ENCODE assay signal across 9 mouse cellular contexts in genomic region chr15:101046039-101046526, GRCm38 (mm10). TPM values are rescaled to one million over a fixed set of nuclear protein-coding genes. Genes with fewer than 3 reads are reported as not detected.
DNase-seq lines count a peak whose midpoint lies in the region; ATAC-seq and TF ChIP-seq lines count a peak whose summit lies in the region.
"Had no signal": no experiment of that assay in that cellular context is flagged by ENCODE, and none has a peak within 500 bp of the region (broad histone marks: within the 10 kb centered on the region; RNA-seq: fewer than 3 reads in every experiment).

No protein-coding gene starts in this region.

- WGBS in liver, adult 2 months, result 5% methylated on average over 42 of the region's 43 CpGs
- WGBS in forebrain, embryonic 13.5 days, result 2% methylated on average over 43 of the region's 43 CpGs
- 1% methylated on average over 40 of the region's 43 CpGs for WGBS in limb, embryonic 12.5 days
- WGBS in small intestine, adult 2 months, result 4% methylated on average over 43 of the region's 43 CpGs

- no peaks in the 10 kb centered on the region for H3K36me3 ChIP-seq in liver, adult 2 months (ENCODE audit: control insufficient read depth, insufficient read depth, low read length)
- peaks cover 2% of the 10 kb centered on the region; the same call in 1 of the 2 replicates for H3K36me3 ChIP-seq in forebrain, embryonic 13.5 days (ENCODE audit: poor library complexity, severe bottlenecking)
- peaks cover 15% of the 10 kb centered on the region; the same call in 1 of the 2 replicates for H3K36me3 ChIP-seq in limb, embryonic 12.5 days
- H3K36me3 ChIP-seq in small intestine, adult 2 months (ENCODE audit: control insufficient read depth, insufficient read depth, low read length), result no peaks in the 10 kb centered on the region

- H3K9ac ChIP-seq in liver, adult 2 months (ENCODE audit: low read depth, low read length), result no peak overlapping the region
- H3K9ac ChIP-seq in forebrain, embryonic 13.5 days, result peak overlapping the region; percentile 67
- peak overlapping the region; percentile 66 for H3K9ac ChIP-seq in limb, embryonic 12.5 days (replicated peaks)

- H3K4me3 ChIP-seq in liver, adult 2 months (ENCODE audit: insufficient read depth, low read depth, low read length), result peak overlapping the region; percentile 12; the same call in 1 of the 2 replicates
- peak overlapping the region; percentile 53 for H3K4me3 ChIP-seq in forebrain, embryonic 13.5 days
- peak overlapping the region; percentile 61 for H3K4me3 ChIP-seq in limb, embryonic 12.5 days (replicated peaks)
- H3K4me3 ChIP-seq in small intestine, adult 2 months (ENCODE audit: low read depth, low read length), result peak overlapping the region; percentile 26

- H3K27ac ChIP-seq in liver, adult 2 months (replicated peaks; ENCODE audit: insufficient read depth, low read depth, low read length), result no peak overlapping the region
- no peak overlapping the region for H3K27ac ChIP-seq in forebrain, embryonic 13.5 days
- H3K27ac ChIP-seq in limb, embryonic 12.5 days, result no peak overlapping the region
- no peak overlapping the region for H3K27ac ChIP-seq in small intestine, adult 2 months (ENCODE audit: insufficient read depth, low read depth, low read length)

- TF ChIP-seq CTCF in liver, adult 2 months (IDR thresholded peaks at IDR 0.05; ENCODE audit: low read depth, low read length), result no peak
- TF ChIP-seq CTCF in small intestine, adult 2 months (IDR thresholded peaks at IDR 0.05; ENCODE audit: extremely low read depth, insufficient read length, insufficient replicate concordance, low read depth, low read length), result no peak

- no peak for TF ChIP-seq POLR2A in liver, adult 2 months (IDR thresholded peaks at IDR 0.05; ENCODE audit: extremely low read depth, insufficient read depth, low read length)
- no peak for TF ChIP-seq POLR2A in small intestine, adult 2 months (IDR thresholded peaks at IDR 0.05; ENCODE audit: low read depth, low read length)

- DNase-seq in liver, adult 2 months (ENCODE audit: extremely low read depth, low read depth, low spot score), result no peak
- no peak for DNase-seq in liver
- DNase-seq in urinary bladder, postnatal 4 days (ENCODE audit: low spot score in 2 of 2), result no peak
- DNase-seq in adrenal gland, adult 18-20 months (ENCODE audit: low spot score in 2 of 2), result no peak
- DNase-seq in gastrocnemius, postnatal 25 days, result no peak

- no peaks in the 10 kb centered on the region for H3K9me3 ChIP-seq in forebrain, embryonic 13.5 days (replicated peaks)
- H3K9me3 ChIP-seq in limb, embryonic 12.5 days, result no peaks in the 10 kb centered on the region

- no peaks in the 10 kb centered on the region for H3K79me2 ChIP-seq in liver, adult 2 months (ENCODE audit: control insufficient read depth, insufficient read depth, low read length)

- no peaks in the 10 kb centered on the region for H3K4me1 ChIP-seq in liver, adult 2 months (ENCODE audit: control insufficient read depth, insufficient read depth, low read length)
- peaks cover 17% of the 10 kb centered on the region for H3K4me1 ChIP-seq in forebrain, embryonic 13.5 days
- peaks cover 21% of the 10 kb centered on the region for H3K4me1 ChIP-seq in limb, embryonic 12.5 days (replicated peaks)
- peaks cover 11% of the 10 kb centered on the region; the same call in 1 of the 2 replicates for H3K4me1 ChIP-seq in small intestine, adult 2 months (ENCODE audit: control insufficient read depth, insufficient read depth, insufficient read length, low read length)

- peak overlapping the region; percentile 98 for H3K4me2 ChIP-seq in forebrain, embryonic 13.5 days
- peak overlapping the region; percentile 99 for H3K4me2 ChIP-seq in limb, embryonic 12.5 days

- ATAC-seq in forebrain, embryonic 13.5 days, result no peak
- ATAC-seq in limb, embryonic 12.5 days (ENCODE audit: insufficient number of reproducible peaks, insufficient read depth, low FRiP score, low TSS enrichment, low read depth), result no peak

- H3K27me3 ChIP-seq in liver, adult 2 months (ENCODE audit: control insufficient read depth, insufficient read depth, low read length), result peaks cover 18% of the 10 kb centered on the region
- H3K27me3 ChIP-seq in forebrain, embryonic 13.5 days, result peaks cover 83% of the 10 kb centered on the region
- peaks cover 90% of the 10 kb centered on the region for H3K27me3 ChIP-seq in limb, embryonic 12.5 days
- H3K27me3 ChIP-seq in small intestine, adult 2 months (ENCODE audit: control insufficient read depth, insufficient read depth, low read length), result peaks cover 33% of the 10 kb centered on the region

RNA-seq across cellular contexts. Expression of gene Gm47841, which starts 1.1 kb away (rescaled TPM):
- not detected in 2 replicates for total RNA-seq in liver, adult 2 months (2014; rRNA removed)
- polyA plus RNA-seq in liver, adult 2 months (2012; rRNA removed), result not detected in 2 replicates
- not detected in 2 replicates for polyA plus RNA-seq in forebrain, embryonic 13.5 days (2015; fragmentation: Nextera tagmentation; extraction: Ambion mirVana)
- not detected in 2 replicates for polyA plus RNA-seq in limb, embryonic 12.5 days (2016; fragmentation: Nextera tagmentation; extraction: Ambion mirVana)
- 0.18 TPM in 1 of 2 replicates, not detected in the other for polyA plus RNA-seq in small intestine, adult 2 months (2012; rRNA removed)
- total RNA-seq in adrenal gland, adult 18-20 months (2021), result not detected
- not detected for total RNA-seq in gastrocnemius, postnatal 25 days (2021)
- total RNA-seq: layer of hippocampus, postnatal 14 days had no signal

RNA-seq across cellular contexts. Expression of gene Fignl2, which starts 32.3 kb away (rescaled TPM):
- 1.8 and 2.3 TPM in 2 replicates for total RNA-seq in liver, adult 2 months (2014; rRNA removed)
- 6.4 and 6.9 TPM in 2 replicates for polyA plus RNA-seq in liver, adult 2 months (2012; rRNA removed)
- 0.20 TPM in 1 of 2 replicates, not detected in the other for polyA plus RNA-seq in forebrain, embryonic 13.5 days (2015; fragmentation: Nextera tagmentation; extraction: Ambion mirVana)
- 0.38 and 0.56 TPM in 2 replicates for polyA plus RNA-seq in limb, embryonic 12.5 days (2016; fragmentation: Nextera tagmentation; extraction: Ambion mirVana)
- polyA plus RNA-seq in small intestine, adult 2 months (2012; rRNA removed), result 2.9 and 7.8 TPM in 2 replicates
- 1 to 10 TPM; 4.7 to 7.1 TPM for total RNA-seq in adrenal gland, adult 18-20 months (2021)
- total RNA-seq in gastrocnemius, postnatal 25 days (2021), result 1 to 10 TPM in 1 of 2 experiments, under 1 TPM in 1; 0.59 to 1.1 TPM
